Mouse (Mus musculus) CH12.LX (cell line): ENCODE results near the gene Ahnak. TPM values are rescaled to one million over a fixed set of nuclear protein-coding genes. Genes with fewer than 3 reads are reported as not detected.

Source experiments
- DNase-seq: peaks from one replicate; pipeline ENCODE4 v3.0.0-alpha.2; 2013; ENCODE audit errors: extremely low read depth
- H3K27ac ChIP-seq: 2 replicates; pipeline ENCODE4 v1.5.1; 2012; ENCODE audit warnings: low read depth, mild to moderate bottlenecking, control low read depth, moderate library complexity; ENCODE audit not compliant: insufficient read depth
- H3K27me3 ChIP-seq: replicated peaks from 2 replicates; pipeline ENCODE3; 2012; ENCODE audit warnings: inconsistent platforms
- H3K36me3 ChIP-seq, 2 experiments: replicated peaks in 1 of 2; 2 replicates each; pipeline versions ENCODE3 to v1.6.1; 2012; ENCODE audit warnings: inconsistent platforms in 1 of 2, low read length in 1 of 2, mild to moderate bottlenecking in 1 of 2, mixed read lengths in 1 of 2, moderate library complexity in 1 of 2; ENCODE audit not compliant: control insufficient read depth in 1 of 2, insufficient read depth in 1 of 2
- H3K4me1 ChIP-seq, 2 experiments: 2 replicates each; pipeline ENCODE4 v1.6.1; 2012; ENCODE audit warnings: inconsistent platforms in 1 of 2, moderate library complexity in 1 of 2; ENCODE audit not compliant: insufficient read depth in 2 of 2, control insufficient read depth in 1 of 2
- H3K4me2 ChIP-seq: 2 replicates; pipeline ENCODE4 v1.6.1; 2012; ENCODE audit warnings: low read depth, mild to moderate bottlenecking, control low read depth; ENCODE audit not compliant: poor library complexity, insufficient read depth, severe bottlenecking
- H3K4me3 ChIP-seq, 3 experiments: fragments of 150-350 bp in 1 of 3; sonication (generic) in 1 of 3; replicated peaks in 1 of 3; 2 replicates each; pipeline versions ENCODE3 to v1.5.1; 2011 to 2012; ENCODE audit warnings: low read depth in 2 of 3, low read length in 2 of 3, mild to moderate bottlenecking in 2 of 3, moderate library complexity in 2 of 3, control low read depth in 1 of 3, improper control_type of control experiment in 1 of 3, inconsistent platforms in 1 of 3, mixed read lengths in 1 of 3; ENCODE audit not compliant: poor library complexity in 1 of 3
- H3K79me2 ChIP-seq: replicated peaks from 2 replicates; pipeline ENCODE4 v1.6.1; 2012; ENCODE audit warnings: mild to moderate bottlenecking, moderate library complexity; ENCODE audit not compliant: control insufficient read depth, poor library complexity, insufficient read depth, severe bottlenecking; ENCODE audit errors: extremely low read depth
- H3K9ac ChIP-seq: 2 replicates; pipeline ENCODE4 v1.6.1; 2012; ENCODE audit warnings: low read depth, mild to moderate bottlenecking, control low read depth, moderate library complexity; ENCODE audit not compliant: insufficient read depth
- H3K9me3 ChIP-seq: replicated peaks from 2 replicates; pipeline ENCODE3; 2012; ENCODE audit warnings: low read length, inconsistent platforms, mixed read lengths
- BHLHE40 ChIP-seq: IDR thresholded peaks from 2 replicates; pipeline ENCODE4 v1.6.1; 2011; ENCODE audit warnings: mild to moderate bottlenecking, low read depth, low read length, improper control_type of control experiment
- CHD1 ChIP-seq: IDR thresholded peaks from 2 replicates; pipeline ENCODE4 v1.6.1; 2012; ENCODE audit warnings: low read depth, low read length, improper control_type of control experiment, inconsistent platforms
- CHD2 ChIP-seq: IDR thresholded peaks from 2 replicates; pipeline ENCODE4 v1.6.1; 2011; ENCODE audit warnings: low read length, improper control_type of control experiment
- CTCF ChIP-seq, 2 experiments: IDR thresholded peaks in 1 of 2; conservative IDR thresholded peaks in 1 of 2; 2 replicates each; pipeline ENCODE4 v1.5.1; 2011 to 2012; ENCODE audit warnings: low read depth in 2 of 2, low read length in 2 of 2, improper control_type of control experiment in 1 of 2, inconsistent platforms in 1 of 2, mild to moderate bottlenecking in 1 of 2, moderate library complexity in 1 of 2
- ELF1 ChIP-seq: IDR thresholded peaks from 2 replicates; pipeline ENCODE4 v1.6.1; 2014; ENCODE audit warnings: low read depth, mild to moderate bottlenecking, inconsistent platforms, low read length, improper control_type of control experiment
- EP300 ChIP-seq: IDR thresholded peaks from 2 replicates; pipeline ENCODE4 v1.6.1; 2011; ENCODE audit warnings: low read length, improper control_type of control experiment
- ETS1 ChIP-seq: conservative IDR thresholded peaks from 2 replicates; pipeline ENCODE4 v1.6.1; 2012; ENCODE audit warnings: low read depth, mild to moderate bottlenecking, inconsistent platforms, low read length, improper control_type of control experiment, moderate library complexity
- GABPA ChIP-seq: IDR thresholded peaks from 2 replicates; pipeline ENCODE4 v1.6.1; 2012; ENCODE audit warnings: low read depth, low read length, improper control_type of control experiment, inconsistent platforms; ENCODE audit not compliant: insufficient replicate concordance
- HCFC1 ChIP-seq: IDR thresholded peaks from 2 replicates; pipeline ENCODE4 v1.6.1; 2012; ENCODE audit warnings: low read depth, mild to moderate bottlenecking, inconsistent platforms, low read length, improper control_type of control experiment
- IRF4 ChIP-seq: IDR thresholded peaks from 2 replicates; pipeline ENCODE4 v1.6.1; 2014; ENCODE audit warnings: low read depth, mild to moderate bottlenecking, inconsistent platforms, low read length, improper control_type of control experiment
- JUN ChIP-seq: IDR thresholded peaks from 2 replicates; pipeline ENCODE4 v1.6.1; 2011; ENCODE audit warnings: low read depth, mild to moderate bottlenecking, low read length, improper control_type of control experiment, moderate library complexity; ENCODE audit not compliant: insufficient read depth
- JUND ChIP-seq: conservative IDR thresholded peaks from 2 replicates; pipeline ENCODE4 v1.6.1; 2011; ENCODE audit warnings: low read depth, low read length, improper control_type of control experiment
- KAT2A ChIP-seq: IDR thresholded peaks from 2 replicates; pipeline ENCODE4 v1.6.1; 2012; ENCODE audit warnings: low read length, improper control_type of control experiment, inconsistent platforms; ENCODE audit not compliant: insufficient replicate concordance
- MAFK ChIP-seq: IDR thresholded peaks from 2 replicates; pipeline ENCODE4 v1.6.1; 2011; ENCODE audit warnings: low read length, improper control_type of control experiment; ENCODE audit not compliant: insufficient replicate concordance
- MAX ChIP-seq: IDR thresholded peaks from 2 replicates; pipeline ENCODE4 v1.6.1; 2011; ENCODE audit warnings: low read length, improper control_type of control experiment
- MAZ ChIP-seq: IDR thresholded peaks from 2 replicates; pipeline ENCODE4 v1.6.1; 2012; ENCODE audit warnings: low read depth, mild to moderate bottlenecking, inconsistent platforms, low read length, improper control_type of control experiment, moderate library complexity
- MEF2A ChIP-seq: IDR thresholded peaks from 2 replicates; pipeline ENCODE4 v1.6.1; 2014; ENCODE audit warnings: low read depth, mild to moderate bottlenecking, inconsistent platforms, low read length, improper control_type of control experiment, borderline replicate concordance
- MYC ChIP-seq: IDR thresholded peaks from 2 replicates; pipeline ENCODE4 v1.6.1; 2011; ENCODE audit warnings: low read depth, mild to moderate bottlenecking, improper control_type of control experiment, low read length
- NELFE ChIP-seq: IDR thresholded peaks from 2 replicates; pipeline ENCODE4 v1.6.1; 2011; ENCODE audit warnings: low read depth, low read length, improper control_type of control experiment
- PAX5 ChIP-seq: IDR thresholded peaks from 2 replicates; pipeline ENCODE4 v1.6.1; 2012; ENCODE audit warnings: low read length, inconsistent platforms, mixed read lengths
- POLR2A ChIP-seq: IDR thresholded peaks from 2 replicates; pipeline ENCODE4 v1.6.1; 2011; ENCODE audit warnings: low read depth, mild to moderate bottlenecking, improper control_type of control experiment, low read length
- POLR2AphosphoS2 ChIP-seq: IDR thresholded peaks from 2 replicates; pipeline ENCODE4 v1.6.1; 2011; ENCODE audit warnings: low read depth, low read length, improper control_type of control experiment
- SMC3 ChIP-seq: IDR thresholded peaks from 2 replicates; pipeline ENCODE4 v1.6.1; 2011; ENCODE audit warnings: low read depth, low read length, improper control_type of control experiment
- TBP ChIP-seq: conservative IDR thresholded peaks from 2 replicates; pipeline ENCODE4 v1.6.1; 2011; ENCODE audit warnings: low read depth, low read length, improper control_type of control experiment
- UBTF ChIP-seq: IDR thresholded peaks from 2 replicates; pipeline ENCODE4 v1.6.1; 2012; ENCODE audit warnings: low read depth, mild to moderate bottlenecking, inconsistent platforms, low read length, improper control_type of control experiment, moderate library complexity
- USF1 ChIP-seq: IDR thresholded peaks from 2 replicates; pipeline ENCODE4 v1.6.1; 2014; ENCODE audit warnings: low read depth, mild to moderate bottlenecking, inconsistent platforms, low read length, improper control_type of control experiment
- USF2 ChIP-seq: conservative IDR thresholded peaks from 2 replicates; pipeline ENCODE4 v1.6.1; 2011; ENCODE audit warnings: low read depth, low read length, improper control_type of control experiment
- ZC3H11A ChIP-seq: IDR thresholded peaks from 2 replicates; pipeline ENCODE4 v1.6.1; 2012; ENCODE audit warnings: low read depth, mild to moderate bottlenecking, inconsistent platforms, low read length, improper control_type of control experiment
- ZMIZ1 ChIP-seq: IDR thresholded peaks from 2 replicates; pipeline ENCODE4 v1.6.1; 2012; ENCODE audit warnings: low read depth, mild to moderate bottlenecking, inconsistent platforms, low read length, improper control_type of control experiment
- ZNF384 ChIP-seq: IDR thresholded peaks from 2 replicates; pipeline ENCODE4 v1.6.1; 2012; ENCODE audit warnings: low read depth, low read length, improper control_type of control experiment, inconsistent platforms
- dilution Hi-C: fragments of 300-500 bp; cut with MboI; formaldehyde crosslinking; loops from 2 replicates; pipeline ENCODE4 v1.14.3; 2020; ENCODE audit warnings: low sequenced_read_pairs; ENCODE audit not compliant: extremely low pct_unique_long_range_greater_than_20kb, extremely low pct_ligation_motif_present
- in situ Hi-C: fragments of 300-500 bp; cut with MboI; formaldehyde crosslinking; loops from 3 replicates; pipeline ENCODE4 v1.14.3; 2019; ENCODE audit warnings: low sequenced_read_pairs, low pct_ligation_motif_present, low pct_unique_long_range_greater_than_20kb, mixed read lengths
- polyA plus RNA-seq: library from polyadenylated mRNA; unstranded; fragments of >175 nt; gene quantifications from 2 replicates; pipeline ENCODE4 v1.2.1, GENCODE M21; 2012; ENCODE audit warnings: low read depth; ENCODE audit not compliant: insufficient read length
- total RNA-seq, 2 experiments: library from RNA; depleted of rRNA; stranded (reverse); fragments of 300-350 nt in 1 of 2; fragments of >200 nt in 1 of 2; gene quantifications; 2 replicates each; pipeline ENCODE4 v1.2.3; 2012 to 2014

The Ahnak gene
- total and polyA plus RNA-seq, 3 experiments, result 1.7 to 21.7 (median 1.8) TPM

DNA sequence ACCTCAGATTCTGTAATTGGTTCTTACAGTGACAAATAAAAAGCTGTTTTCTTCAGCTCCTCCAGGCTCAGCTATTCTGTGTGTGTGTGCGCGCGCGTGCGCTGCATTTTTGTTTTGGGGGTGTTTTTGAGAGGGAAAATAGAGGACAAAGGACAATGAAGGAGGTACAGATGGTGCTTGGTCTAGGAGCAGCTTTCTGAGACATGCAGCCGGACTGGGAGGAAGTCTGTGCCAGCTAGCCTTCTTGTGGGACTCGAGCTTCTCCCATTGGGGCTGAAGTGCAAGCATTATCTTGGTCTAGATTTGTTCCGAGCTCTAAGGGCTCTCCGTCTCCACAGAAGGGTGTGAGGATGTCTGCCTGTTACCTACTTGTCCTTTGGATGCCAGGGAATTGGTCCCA, 36.8 kb upstream of the Ahnak start:
- Histone ChIP-seq H3K4me3 (no peak overlapping the region), H3K79me2 (peaks cover 33% of the 10 kb centered on the region), H3K4me2 (no peak overlapping the region), H3K36me3 (peaks cover 51 to 75% of the 10 kb centered on the region in 2 experiments), H3K27me3 (no peaks in the 10 kb centered on the region), H3K9me3 (no peaks in the 10 kb centered on the region), H3K9ac (no peak overlapping the region), H3K27ac (no peak overlapping the region), H3K4me1 (peaks cover 4 to 30% of the 10 kb centered on the region in 2 experiments)
- no peak for DNase-seq
- TF ChIP-seq JUND (no peak), MAX (no peak), ETS1 (no peak), ZMIZ1 (no peak), IRF4 (no peak)
- in situ Hi-C loops, result no loop called here
- dilution Hi-C loops, result no loop called here

DNA sequence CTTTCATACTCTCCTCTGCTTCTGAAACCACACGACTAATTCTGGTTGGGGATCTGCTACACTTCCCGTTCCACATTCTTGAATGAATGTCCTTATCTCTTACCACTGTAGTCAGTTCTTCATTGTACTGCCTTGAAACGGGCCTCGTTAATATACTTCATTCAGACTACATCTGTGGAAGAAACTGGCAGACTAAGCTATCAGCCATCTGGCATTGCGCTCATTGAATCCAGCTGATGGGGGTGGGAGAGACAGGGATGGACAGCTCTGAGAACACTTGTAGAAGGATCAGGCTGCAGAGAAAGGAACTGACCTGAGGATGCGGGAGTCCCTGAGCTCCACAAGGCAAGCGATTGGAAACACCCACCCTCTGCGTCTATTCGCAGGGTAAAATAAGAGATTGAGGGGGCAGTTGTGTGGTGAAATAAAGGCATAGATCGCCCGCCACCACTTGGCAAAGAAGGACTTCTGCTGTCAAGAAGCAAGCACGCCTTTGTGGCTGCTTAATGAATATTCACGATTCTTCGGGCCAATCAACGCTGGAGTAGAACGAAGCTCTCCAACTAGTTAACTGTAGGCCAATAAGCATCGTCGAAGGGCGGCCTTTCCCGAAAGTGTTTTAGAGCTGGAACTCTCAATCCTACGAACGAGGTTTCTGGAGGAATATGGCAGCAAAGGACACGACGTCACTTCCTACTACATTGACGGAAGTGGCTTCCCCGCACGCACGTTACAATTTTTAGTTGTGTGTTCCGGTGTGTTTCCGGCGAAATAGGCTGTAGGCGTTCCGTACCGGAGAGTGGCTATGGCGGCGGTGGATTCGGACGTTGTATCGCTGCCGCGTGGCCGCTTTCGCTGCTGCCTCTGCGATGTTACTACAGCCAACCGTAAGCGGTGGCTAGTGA, 35.7 kb upstream of the Ahnak start, which contains the start of gene Tut1:
Tut1 (plus strand) TSS at position 713 of the 905 bp plus-strand sequence.
- H3K9ac ChIP-seq, result peak within 1 kb of the TSS; percentile 95
- in situ Hi-C loops (no loop called here), dilution Hi-C loops (no loop called here)
- peak; percentile 98 for DNase-seq
- H3K79me2 ChIP-seq, result peaks cover 44% of the 10 kb centered on the region
- peaks cover 45 to 71% of the 10 kb centered on the region in 2 experiments for H3K36me3 ChIP-seq
- peak within 1 kb of the TSS; percentile 99 for H3K4me2 ChIP-seq
- H3K4me3 ChIP-seq, result peak within 1 kb of the TSS; percentile 67 to 85 (median 82)
- peaks cover 4 to 32% of the 10 kb centered on the region in 2 experiments for H3K4me1 ChIP-seq
- H3K9me3 ChIP-seq, result no peaks in the 10 kb centered on the region
- H3K27ac ChIP-seq, result peak within 1 kb of the TSS; percentile 70
- no peaks in the 10 kb centered on the region for H3K27me3 ChIP-seq
- TF ChIP-seq USF1 (no peak), HCFC1 (peak; percentile 100), JUN (peak; percentile 47; the same call in 1 of the 2 replicates), MAFK (no peak), GABPA (peak; percentile 66; the same call in 1 of the 2 replicates), CHD2 (peak; percentile 80), POLR2A (peak; percentile 94), ETS1 (peak; percentile 77), NELFE (peak; percentile 87), BHLHE40 (peak; percentile 92), ZC3H11A (no peak), MYC (peak; percentile 97), ZNF384 (peak; percentile 42; the same call in 1 of the 2 replicates), MEF2A (peak; percentile 88), EP300 (no peak), CTCF (conservative IDR thresholded peaks at IDR 0.05 in 1 of 2, IDR thresholded peaks at IDR 0.05 in 1 of 2; ENCODE audit: low read depth in 2 of 2, low read length in 2 of 2) (no peak), PAX5 (no peak), JUND (peak; percentile 77), KAT2A (peak; percentile 97; the same call in 1 of the 2 replicates), CHD1 (no peak), SMC3 (peak; percentile 18), ZMIZ1 (peak; percentile 81; the same call in 1 of the 2 replicates), IRF4 (peak; percentile 82), TBP (peak; percentile 96), ELF1 (peak; percentile 94), USF2 (no peak), MAZ (peak; percentile 82), UBTF (peak; percentile 27; the same call in 1 of the 2 replicates), POLR2AphosphoS2 (peak; percentile 27; the same call in 1 of the 2 replicates)
